Mouse (Mus musculus) kidney, postnatal 10 days (tissue): ENCODE results near the gene Sez6l.
A peak's percentile ranks its signal among the peaks of the same experiment; 100 is the strongest.
"Not testable (repeated sequence)": the region's sequence is repeated elsewhere in the genome, so short reads cannot be mapped to it uniquely, and the experiment has no call there.

Source experiments
- DNase-seq: peaks from one replicate; pipeline ENCODE4 v3.0.0; 2021; ENCODE audit warnings: mixed read lengths

The Sez6l gene

DNA sequence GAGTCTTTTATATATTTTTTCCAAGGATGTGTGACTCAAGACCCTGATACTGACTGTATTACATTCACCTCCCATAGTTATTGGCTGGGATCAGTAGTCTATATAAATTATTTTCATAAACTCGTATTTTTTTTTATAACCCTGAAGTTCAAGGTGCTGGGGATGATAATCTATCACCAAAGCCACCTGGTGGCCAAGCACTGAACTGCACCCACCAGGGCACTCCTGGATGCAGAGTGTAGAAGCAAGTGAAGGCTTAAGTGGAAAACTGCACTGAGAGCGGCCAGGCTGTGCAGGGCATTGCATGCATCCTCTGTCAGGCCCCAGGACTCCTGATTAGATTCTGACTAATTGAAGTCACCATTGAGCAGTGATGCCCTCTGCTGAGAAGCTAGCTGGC, 149.7 kb downstream of the Sez6l start:
- peak; percentile 84 for DNase-seq

DNA sequence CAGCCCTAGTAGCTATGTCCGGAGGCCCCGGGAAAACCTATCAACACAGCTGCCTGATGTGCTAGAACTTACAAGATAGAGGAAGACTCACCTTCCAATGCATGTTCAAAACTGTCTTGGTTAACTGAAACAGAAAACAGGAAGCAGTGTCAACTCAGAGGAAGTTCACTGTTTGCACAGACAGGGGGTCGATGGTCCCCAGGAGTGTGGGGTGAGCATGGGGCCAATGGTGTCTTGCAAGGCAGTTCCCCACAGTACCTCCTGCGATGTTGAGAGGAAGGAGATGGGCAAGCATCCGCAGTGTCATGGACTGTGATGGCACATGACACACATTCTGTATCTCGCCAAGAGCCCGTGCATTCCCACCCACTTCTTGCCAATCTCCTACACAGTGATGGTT, 150.3 kb downstream of the Sez6l start:
- DNase-seq: no peak

DNA sequence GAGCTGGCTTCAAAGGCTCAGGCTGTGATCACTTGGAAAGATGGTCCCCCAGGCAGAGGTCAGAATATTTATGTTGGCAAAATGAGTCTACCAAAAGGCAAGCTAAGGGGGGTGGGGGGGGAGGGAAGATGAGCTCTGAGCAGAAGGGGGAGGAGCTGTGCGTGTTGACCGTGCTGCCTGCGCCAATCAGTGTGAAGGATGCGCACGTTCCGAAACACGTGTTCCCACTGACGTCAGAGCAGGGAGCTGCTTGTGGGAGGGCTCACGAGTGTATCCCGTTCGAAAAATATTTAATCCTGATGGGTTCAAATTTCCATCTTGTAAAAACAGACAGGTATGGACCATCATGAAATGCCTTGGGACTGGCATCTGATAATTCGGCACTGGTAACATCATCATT, 157.4 kb downstream of the Sez6l start:
- peak; percentile 30 for DNase-seq

DNA sequence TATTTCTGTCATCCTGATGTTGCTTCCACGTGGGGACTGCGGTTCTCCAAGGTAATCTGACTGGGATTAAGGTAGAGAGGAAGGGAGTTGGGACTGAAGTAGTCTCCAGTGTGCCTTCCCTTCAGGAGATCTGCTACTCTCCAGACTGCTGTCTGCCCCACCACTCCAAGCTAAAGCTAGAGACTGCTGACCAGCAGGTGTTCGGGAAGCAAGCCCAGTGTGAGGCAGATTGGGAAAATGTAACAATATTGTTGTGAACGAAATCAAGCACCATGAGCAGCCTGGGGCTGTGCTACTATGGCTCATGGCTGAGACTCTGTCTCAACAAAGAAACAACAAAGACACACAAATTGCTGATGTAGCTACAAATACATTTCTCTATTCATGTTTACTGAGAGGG, 159.0 kb downstream of the Sez6l start:
- no peak for DNase-seq

DNA sequence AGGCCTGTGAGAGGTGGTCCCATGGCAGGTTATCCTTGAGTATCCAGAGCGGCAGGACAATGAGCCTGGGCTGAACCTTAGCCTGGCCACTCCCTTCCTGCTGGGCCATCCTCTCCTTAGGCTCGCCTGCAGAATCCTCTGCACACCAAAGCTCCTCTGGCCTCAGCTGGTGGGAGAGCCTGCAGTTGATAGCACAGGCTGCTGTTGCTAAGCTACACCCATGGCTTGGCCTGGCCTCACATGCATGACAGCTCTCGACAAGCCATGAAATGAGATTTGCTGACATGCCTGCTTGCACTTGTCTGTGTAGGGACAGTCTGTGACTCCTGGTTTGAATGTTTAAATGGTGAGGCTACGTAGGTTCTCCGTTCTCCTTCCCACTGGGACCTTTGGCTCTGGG, 160.3 kb downstream of the Sez6l start:
- DNase-seq: no peak

DNA sequence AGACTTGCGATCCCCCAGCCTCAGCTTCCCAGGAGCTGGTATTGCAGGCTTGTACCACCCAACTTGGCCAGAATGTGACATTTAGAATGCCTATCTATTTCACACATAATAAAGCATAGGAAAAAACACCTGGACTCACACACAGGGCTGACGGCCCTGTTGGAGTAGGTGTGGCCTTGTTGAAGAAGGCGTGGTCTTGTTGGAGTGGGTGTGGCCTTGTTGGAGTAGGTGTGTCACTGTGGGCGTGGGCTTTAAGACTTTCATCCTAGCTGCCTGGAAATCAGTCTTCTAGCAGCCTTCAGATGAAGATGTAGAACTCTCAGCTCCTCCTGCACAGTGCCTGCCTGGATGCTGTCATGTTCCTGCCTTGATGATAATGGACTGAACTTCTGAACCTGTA, 164.2 kb downstream of the Sez6l start:
- DNase-seq: not testable (repeated sequence)

DNA sequence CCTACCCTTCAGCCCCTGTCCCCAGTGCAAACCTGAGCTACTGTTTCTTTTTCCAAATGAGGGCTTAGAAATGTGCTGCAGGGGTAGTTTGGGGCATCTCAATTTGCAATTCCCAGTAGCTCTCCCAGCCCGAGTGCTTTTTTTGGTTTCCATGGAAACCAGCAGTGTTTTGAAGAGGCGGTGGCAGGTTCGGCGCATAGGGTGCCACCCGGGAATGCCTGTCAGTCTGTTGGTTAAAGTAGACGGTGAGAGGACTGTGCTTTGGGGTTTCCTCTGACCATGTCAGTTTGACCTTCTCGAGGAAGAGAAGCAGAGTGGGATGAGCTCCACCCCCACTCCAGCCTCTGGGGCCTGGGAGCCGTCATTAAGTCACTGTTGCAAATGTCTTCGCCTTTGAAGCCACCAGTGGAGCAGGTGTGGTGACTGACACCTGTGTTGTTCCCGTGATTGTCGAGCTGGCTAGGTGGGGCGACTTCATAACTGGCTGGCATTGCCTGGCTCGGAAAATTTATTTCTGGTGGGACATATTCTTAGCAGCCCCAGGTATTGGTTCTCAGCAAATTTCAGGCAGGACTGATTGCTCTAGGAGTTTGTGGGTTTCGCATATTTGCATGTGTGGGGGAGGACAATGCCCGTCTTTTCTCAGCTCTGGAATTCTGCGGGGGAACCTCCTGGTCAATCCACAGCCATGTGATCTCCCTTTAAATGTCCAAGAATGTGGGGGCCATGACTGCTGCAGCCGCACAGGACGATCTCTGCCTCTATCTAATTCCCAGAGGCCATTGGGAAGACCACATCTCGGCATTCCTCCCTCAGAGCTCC, 165.3 kb downstream of the Sez6l start:
- no peak for DNase-seq

DNA sequence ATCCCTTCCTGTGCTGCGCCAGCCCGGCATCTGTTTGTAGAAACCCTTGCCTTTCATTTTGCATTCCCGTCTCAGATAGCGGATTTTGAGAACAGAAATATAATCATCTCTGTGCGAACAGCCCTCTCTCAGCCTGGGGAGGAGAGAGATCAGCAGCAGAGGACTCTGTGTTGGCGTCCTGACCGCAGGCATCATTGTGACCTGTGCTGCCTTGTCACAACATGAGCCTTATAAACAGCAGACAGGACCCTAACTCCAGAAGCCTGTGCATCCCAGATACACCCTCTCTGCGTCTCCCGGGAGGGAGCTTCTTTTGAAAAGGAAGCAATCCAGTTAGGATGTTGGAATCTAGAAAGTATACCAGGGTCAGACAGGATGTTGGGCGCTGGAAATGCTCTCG, 165.9 kb downstream of the Sez6l start:
- no peak for DNase-seq

DNA sequence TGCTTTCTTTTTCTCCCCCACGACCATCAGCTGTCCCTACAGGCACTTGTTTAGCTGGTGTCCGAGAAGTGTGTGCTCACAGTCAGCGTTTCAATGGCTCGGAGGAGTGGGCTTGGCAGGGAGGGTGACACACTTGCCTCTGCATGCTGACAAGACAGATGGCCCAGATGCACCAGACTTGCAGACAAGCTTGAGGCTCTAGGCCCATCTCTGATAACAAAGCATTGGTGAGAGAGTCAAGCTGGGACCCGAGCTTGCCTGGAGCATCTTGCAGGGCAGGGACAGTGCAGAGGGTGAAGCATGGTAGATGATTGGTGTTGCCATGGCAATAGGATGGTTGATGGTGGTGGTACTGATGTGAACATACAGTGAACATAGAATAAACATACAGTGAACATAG, 167.7 kb downstream of the Sez6l start:
- DNase-seq: no peak

DNA sequence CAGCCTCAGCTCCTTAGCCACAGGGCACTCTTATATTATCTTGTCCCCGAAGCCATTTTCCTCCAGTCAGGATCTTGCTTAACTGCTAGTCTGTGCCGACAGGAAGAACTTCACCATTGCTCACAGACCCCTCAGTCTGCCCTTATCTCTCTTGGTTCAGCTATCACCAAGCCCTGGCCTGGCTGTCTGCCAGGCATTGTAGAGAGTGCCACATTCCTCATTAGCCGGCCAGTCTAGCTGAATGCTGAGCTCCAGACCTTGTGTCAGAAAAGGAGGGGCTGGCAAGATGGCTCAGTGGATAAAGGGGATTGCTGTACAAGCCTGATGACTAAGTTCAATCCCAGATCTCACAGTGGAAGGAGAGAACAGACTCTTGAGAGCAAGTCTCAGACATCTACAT, 171.0 kb downstream of the Sez6l start:
- DNase-seq: no peak

DNA sequence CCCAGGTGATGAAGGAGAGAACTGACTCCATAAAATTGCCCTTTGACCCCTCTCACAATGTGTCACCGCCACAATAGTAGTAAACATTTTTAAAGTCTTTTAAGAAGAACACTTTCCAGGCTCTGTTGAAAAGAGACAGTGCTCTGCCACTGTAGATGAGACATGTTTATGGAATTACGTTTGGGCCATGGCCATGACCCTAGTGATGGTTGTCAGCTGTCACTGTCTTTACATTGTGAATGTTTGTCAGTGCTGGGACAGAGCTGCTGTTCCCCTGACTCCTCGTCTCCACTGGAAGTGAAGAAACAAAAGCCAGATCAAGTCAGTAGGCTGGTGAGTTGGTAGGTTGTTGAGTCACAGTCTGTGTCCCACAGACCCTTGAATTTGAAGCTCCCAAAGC, 174.5 kb downstream of the Sez6l start:
- peak; percentile 30 for DNase-seq

DNA sequence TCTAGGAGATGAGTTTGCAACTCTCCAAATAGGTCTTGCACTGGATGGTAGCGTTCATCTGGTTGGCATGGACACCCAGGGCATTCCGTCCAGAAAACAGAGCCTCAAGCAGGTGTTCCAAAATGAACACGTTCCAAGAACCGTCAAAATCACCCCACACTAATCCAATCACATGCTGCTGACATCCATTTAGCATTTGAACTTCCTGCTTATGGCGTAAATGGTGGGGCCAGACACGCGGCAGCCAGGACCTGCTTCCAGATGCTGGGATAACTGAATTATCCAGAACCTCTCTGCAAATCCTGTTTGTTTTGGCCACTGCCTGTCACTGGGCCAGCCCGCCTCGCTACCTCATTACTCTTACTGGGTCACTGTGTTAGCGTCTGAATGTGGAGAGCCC, 177.7 kb downstream of the Sez6l start:
- no peak for DNase-seq

DNA sequence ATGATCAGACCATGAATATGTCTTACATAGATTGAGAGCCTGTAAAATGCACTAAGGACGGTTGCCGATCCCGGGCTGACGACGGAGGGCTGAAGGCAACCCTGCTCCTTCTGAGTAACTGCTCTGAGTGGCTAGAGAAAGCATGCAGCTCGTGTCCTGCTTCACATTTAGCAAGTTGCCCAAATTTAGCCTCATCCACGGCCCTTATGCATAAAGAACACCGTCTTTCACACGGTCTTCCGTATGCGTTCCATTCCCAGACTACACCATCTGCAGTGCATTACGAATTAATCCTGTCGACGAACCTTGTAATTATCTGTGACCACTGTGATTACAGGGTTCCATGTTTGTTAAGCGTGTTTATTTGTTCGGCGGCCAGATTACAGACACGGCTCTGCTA, 180.9 kb downstream of the Sez6l start:
- DNase-seq: no peak

DNA sequence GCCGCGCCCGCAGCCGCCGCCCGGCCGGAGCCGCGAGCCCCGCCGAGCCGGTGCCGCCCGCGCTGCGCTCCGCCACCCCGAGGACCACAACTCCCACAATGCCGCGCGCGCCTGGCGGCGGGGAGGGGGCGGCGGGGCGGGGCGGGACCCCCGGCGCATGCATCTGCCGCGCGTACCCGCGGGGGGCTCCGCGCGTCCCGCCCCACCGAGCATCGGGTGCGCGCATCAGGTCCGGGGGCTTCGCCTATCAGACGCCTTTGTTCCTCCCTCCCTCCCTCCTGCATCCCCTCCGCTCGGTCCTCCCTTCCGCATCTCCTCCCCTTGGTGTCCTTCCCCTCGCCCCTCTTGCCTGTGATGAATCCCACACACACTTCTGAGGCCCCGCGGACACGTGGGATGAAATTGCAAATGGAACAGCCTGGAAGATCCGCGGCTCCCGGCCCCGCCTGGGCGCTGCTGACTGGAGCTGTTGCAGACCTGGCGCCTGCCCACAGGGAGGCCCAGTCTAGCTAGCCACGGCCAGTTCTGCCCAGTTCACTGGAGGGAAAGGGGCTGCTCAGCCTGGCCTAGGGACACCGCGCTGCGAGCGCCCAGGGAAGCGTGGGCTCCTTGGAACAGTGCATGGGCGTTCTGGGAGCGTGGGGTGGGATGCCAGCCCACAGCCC, 182.1 kb downstream of the Sez6l start, which contains the start of gene Asphd2:
Gene Asphd2, minus strand, starts transcription at position 88 of the 665 bp plus-strand sequence.
- peak; percentile 70 for DNase-seq

DNA sequence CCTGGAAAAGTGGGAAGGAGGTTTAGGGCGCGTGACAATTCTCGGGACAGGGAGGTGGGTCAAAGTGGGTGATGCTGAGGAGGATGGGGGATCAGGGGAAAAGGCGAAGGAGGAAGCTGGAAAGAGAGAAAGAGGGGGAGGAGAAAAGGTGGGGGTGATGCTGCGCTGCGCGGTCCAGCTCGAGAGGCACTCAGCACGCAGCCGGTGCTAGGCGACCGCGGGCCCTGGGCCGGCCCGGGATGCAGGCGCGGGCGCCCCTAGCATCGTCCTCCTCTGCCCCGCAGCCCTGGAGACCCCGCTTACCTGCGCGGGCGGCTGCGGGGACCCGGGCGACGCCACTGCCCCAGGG, 182.6 kb downstream of the Sez6l start:
- no peak for DNase-seq

DNA sequence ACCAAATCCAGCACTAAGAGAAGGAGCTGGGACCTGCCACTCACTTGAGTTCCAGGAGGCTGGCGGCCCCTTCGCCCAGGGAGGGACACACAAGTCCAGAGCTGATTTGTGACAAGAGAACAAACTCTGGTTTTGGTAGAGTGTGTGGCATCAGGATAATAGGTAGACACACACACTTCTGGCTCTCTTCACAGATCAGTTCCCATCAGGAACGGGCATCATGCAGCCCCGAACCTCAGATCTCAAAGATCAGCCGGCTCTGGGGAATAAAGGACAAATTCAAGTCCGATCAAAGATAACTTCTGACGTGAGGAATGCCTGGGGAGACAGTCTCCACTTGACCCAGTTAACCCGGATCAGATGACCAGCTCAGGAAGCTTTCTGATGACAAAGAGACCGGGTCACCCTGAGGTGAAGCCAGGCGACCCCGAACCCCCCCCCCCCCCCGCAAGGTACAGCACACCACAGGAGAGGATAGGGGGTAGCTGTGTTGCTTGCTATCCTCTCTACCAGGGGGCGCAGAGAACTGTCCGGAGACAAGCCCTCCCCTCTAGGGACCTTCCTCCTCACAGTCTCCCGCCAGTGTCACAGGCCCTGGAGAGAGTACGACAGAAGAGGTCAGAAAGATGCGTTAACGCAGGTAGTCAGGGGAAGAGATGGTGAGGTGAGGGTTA, 183.1 kb downstream of the Sez6l start:
- no peak for DNase-seq

DNA sequence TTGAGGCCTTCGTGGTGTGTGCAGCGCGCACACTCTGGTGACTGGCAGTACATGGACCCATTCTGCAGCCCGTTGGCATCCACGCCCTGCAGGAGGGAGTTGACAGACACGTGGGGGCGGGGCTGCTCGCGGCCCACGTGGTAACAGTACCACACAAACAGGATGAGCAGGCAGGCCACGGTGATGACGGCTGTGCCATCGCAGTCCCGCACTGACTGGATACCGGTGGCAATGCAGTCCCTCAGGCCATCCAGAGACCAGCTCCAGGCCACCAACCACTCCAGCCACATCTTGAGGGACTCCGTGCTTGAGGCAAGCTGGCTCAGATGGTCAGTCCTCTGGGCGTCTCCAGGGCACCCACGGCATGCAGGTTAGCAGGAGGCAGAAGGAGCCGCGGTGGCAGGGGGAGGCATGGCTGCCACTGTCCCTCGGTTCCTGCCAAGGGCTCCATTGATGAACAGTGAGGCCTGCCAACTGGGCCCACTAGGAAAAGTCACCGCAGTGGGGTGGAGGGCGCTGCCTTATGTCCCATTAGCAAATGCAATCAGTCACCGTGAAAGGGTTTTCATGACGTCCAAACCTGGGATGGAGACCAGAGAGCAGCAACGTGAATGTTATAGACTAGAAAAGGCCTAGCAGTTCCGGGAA, 185.2 kb downstream of the Sez6l start:
- DNase-seq: no peak

DNA sequence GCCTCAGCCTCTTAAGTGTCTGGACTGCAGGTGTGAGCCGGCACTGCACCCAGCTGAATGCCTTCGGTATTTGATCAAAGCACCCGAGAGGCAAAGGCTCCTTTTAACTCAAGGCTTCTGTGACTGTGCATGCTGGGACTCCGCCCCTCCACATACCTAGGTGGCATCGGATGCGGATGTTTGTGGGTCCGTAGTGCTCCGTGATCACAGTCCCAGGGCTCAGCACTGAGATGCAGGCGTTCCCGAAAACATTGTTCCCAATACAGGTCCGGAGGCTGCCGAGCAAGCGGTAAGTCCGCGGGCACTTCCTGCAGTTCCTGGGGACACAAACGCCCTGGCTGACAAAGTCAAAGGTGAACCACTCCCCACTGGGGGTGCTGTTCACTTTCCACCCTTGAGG, 186.0 kb downstream of the Sez6l start:
- no peak for DNase-seq

DNA sequence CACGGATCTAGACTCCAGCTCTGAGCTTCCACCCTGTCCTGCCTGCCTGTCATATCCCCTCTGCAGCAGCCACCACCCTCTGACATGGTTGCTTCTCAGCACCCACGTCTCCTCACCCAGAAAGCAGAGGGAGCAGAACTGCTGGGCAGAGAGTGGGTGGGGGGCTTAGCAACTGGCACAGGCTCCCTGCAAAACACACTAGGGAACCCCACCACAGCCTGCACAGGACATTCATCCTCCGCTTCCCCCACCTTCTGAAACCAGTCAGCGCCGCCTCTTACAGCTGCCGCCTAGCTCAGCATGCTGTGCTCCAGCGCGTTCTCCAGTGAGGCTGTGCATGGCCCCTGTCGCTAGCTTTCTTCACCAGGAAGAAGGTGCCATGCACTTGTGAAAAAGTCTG, 187.6 kb downstream of the Sez6l start:
- no peak for DNase-seq

DNA sequence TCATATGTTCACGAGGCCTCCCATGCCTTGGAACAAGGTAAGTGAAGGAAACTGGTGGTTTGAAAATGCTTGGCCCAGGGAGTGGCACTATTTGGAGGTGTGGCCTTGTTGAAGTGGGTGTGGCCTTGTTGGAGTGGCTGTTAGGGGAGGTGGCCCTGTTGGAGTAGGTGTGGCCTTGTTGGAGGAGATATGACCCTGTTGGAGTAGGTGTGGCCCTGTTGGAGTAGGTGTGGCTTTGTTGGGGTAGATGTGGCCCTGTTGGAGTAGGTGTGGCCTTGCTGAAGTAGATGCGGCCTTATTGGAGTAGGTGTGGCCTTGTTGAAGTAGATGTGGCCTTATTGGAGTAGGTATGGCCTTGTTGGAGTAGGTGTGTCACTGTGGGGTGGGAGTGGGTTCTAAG, 191.0 kb downstream of the Sez6l start:
- DNase-seq: no peak

DNA sequence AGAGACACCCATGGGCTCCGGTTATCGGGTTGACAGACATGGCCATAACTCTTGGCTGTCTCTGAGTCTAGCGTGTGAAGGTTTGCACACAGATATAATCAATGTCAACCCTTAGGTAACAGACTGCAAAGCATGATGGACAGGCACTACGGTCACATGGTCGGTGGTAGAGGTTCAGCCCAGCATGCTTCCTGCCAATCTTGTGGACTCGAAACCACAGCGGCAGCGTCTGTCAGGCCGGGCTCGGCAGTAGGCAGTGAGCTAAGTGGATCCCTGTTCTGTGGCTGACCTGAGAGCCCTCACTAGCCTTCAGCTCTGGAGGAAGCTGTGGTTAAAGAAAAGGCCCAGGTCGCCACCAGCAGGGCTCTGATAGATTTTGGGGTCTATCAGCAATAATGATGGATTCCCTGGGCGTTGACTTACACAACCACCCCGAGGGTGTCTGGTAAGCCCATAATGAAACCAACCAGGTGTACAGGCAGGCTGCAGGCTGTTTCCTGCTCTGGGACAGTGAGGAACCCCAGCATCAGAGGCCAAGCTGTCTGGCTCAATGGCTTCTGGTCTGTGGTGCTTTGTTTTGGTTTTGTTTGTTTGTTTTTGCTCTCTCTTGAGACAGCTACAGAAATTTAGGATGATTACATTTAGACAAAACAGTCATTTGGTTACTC, 192.0 kb downstream of the Sez6l start:
- DNase-seq: no peak

DNA sequence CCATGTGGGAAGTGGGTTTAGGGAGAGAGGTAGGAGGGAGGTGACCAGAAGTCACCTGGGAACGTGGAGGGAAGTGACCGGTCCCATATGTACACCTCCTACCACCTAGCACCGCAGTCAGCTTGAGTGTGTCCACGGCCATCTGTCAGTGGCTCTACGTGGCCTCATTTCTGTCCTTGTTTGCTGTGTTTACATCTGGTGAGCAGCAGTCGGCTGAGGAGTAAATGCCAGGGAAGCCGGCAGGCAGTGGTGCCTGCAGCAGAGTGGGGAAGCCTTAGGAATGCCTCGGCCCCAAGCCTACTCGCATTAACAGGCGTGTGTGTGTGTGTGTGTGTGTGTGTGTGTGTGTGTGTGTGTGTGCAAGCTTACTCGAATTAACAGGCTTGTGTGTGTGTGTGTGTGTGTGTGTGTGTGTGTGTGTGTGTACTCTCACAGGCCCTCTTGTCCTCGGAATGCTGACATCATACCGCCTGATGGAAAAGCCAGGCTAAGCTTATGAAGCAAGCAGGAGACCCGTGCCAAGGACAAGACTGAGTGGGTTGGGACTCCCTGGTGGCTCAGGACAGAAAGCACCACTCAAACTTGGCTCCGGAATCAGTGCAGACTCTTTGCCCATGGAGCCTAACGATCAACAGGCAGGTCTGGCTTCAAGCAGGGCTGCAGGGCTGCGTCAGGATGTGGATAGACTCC, 194.2 kb downstream of the Sez6l start:
- DNase-seq: no peak
